Mouse (Mus musculus): ENCODE results near the gene Zwilch.

GRCm38 (mm10) chr9:64087461-64088235 lies 85.3 kb downstream of the Zwilch start:
- no peak for TF ChIP-seq GATA1 (IDR thresholded peaks at IDR 0.05; ENCODE audit: borderline replicate concordance, low read length)
- TF ChIP-seq FLI1 (IDR thresholded peaks at IDR 0.05; ENCODE audit: low read length), result no peak
